Mouse (Mus musculus) lung, embryonic 16.5 days (tissue): ENCODE results near the gene Dap. TPM values are rescaled to one million over a fixed set of nuclear protein-coding genes. Genes with fewer than 3 reads are reported as not detected.

Source experiments
- ATAC-seq: fragments of 200-750 bp; cut with Nextera tagmentation; 2 replicates; pipeline ENCODE4 v1.8.0; 2017; ENCODE audit warnings: low read depth, mild to moderate bottlenecking, moderate library complexity
- H3K27ac ChIP-seq: fragments of 300-500 bp; sonication (generic); 2 replicates; pipeline ENCODE4 v1.5.1; 2014; ENCODE audit warnings: mild to moderate bottlenecking, control low read depth, low read length
- H3K27me3 ChIP-seq: fragments of 300-500 bp; sonication (generic); 2 replicates; pipeline ENCODE4 v1.6.1; 2014; ENCODE audit warnings: low read depth, low read length, mixed read lengths; ENCODE audit not compliant: control insufficient read depth, insufficient read depth
- H3K36me3 ChIP-seq: fragments of 300-500 bp; sonication (generic); 2 replicates; pipeline ENCODE4 v1.6.1; 2014; ENCODE audit warnings: low read length; ENCODE audit not compliant: control insufficient read depth, insufficient read depth
- H3K4me1 ChIP-seq: fragments of 300-500 bp; sonication (generic); replicated peaks from 2 replicates; pipeline ENCODE4 v1.6.1; 2014; ENCODE audit warnings: low read length, mixed read lengths; ENCODE audit not compliant: control insufficient read depth, insufficient read depth
- H3K4me2 ChIP-seq: fragments of 300-500 bp; sonication (generic); 2 replicates; pipeline ENCODE4 v1.6.1; 2014; ENCODE audit warnings: low read depth, low read length, control low read depth
- H3K4me3 ChIP-seq: fragments of 300-500 bp; sonication (generic); 2 replicates; pipeline ENCODE4 v1.5.1; 2014; ENCODE audit warnings: mild to moderate bottlenecking, low read length, control low read depth
- H3K9ac ChIP-seq: fragments of 300-500 bp; sonication (generic); 2 replicates; pipeline ENCODE4 v1.6.1; 2014; ENCODE audit warnings: low read length, control low read depth
- H3K9me3 ChIP-seq: fragments of 300-500 bp; sonication (generic); 2 replicates; pipeline ENCODE4 v1.6.1; 2016; ENCODE audit warnings: low read length; ENCODE audit not compliant: control insufficient read depth
- WGBS: fragments of 180-500 bp; shearing (Covaris S2); extraction: QIAGEN DNeasy Blood & Tissue Kit; methylation state at CpG from one replicate; pipeline ENCODE4 v1.1.7; 2014; 5-methylcytosine and 5-hydroxymethylcytosine counted together
- polyA plus RNA-seq: library from polyadenylated mRNA; unstranded; fragments of >200 nt; fragmentation: Nextera tagmentation; extraction: Ambion mirVana; gene quantifications from 2 replicates; pipeline ENCODE4 v1.2.1, GENCODE M21; 2015

The Dap gene
- polyA plus RNA-seq, 1 experiment from 2014 or later: 93.4 TPM

DNA sequence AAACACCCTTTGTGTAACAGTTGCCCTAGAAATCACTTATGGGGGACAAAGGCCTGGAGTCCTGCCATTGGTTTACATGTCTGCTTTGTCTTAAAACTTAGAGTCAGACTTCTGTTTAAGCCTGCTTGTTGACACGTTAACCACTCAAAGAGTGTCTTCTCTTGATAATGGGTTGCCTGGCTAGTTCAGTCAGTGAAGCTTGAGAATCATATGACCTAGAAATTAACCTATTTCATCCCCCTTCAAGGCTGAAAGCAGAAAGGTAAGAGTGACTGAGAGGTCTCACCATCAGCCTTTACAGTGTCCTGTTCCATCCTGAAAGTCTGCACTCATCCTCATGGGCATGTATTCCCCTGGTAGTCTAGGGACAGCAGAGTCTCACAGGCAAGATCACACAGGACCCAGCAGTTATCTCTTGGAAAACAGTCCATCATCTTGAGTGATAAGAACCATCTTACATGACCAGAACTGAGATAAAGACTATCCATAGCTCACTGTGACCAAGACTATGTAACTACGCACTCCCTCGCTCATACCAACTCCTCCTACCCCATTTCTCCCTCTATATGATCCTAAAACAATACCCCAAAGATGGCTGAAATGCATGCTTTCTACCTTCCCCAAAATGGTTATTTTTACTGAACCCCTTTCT is 10.4 kb upstream of the Dap start:
- Histone ChIP-seq H3K4me2 (no peak overlapping the region), H3K27ac (no peak overlapping the region), H3K4me1 (peaks cover 8% of the 10 kb centered on the region; the same call in 1 of the 2 replicates), H3K9me3 (no peaks in the 10 kb centered on the region), H3K36me3 (no peaks in the 10 kb centered on the region), H3K9ac (no peak overlapping the region), H3K27me3 (no peaks in the 10 kb centered on the region), H3K4me3 (no peak overlapping the region)
- no peak for ATAC-seq
- WGBS: 87% methylated on average over 3 of the region's 3 CpGs

DNA sequence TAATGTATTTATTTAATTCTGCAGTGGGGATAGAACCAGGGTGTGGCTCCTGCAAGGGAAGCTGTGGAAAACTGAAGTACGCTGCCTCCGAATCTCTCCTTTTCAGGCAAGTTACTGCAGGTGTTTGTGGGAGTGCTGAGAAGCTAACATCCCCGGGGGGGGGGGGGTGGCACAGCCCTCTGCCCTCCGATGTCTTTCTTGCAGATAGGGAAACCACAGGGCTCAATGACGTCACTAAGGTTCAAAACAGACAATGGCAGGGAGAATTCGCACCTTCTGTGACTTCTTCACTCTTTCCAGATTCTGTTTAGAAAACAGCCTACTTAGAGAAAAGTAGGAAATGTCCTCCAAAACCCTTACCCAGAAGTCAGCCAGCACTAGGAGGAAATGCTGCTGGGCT is 1.9 kb upstream of the Dap start:
- H3K9ac ChIP-seq: no peak overlapping the region
- 77% methylated on average over 6 of the region's 6 CpGs for WGBS
- no peaks in the 10 kb centered on the region for H3K9me3 ChIP-seq
- no peaks in the 10 kb centered on the region for H3K27me3 ChIP-seq
- no peak overlapping the region for H3K27ac ChIP-seq
- no peaks in the 10 kb centered on the region for H3K36me3 ChIP-seq
- peaks cover 6% of the 10 kb centered on the region for H3K4me1 ChIP-seq
- no peak overlapping the region for H3K4me2 ChIP-seq
- H3K4me3 ChIP-seq: no peak overlapping the region
- no peak for ATAC-seq

DNA sequence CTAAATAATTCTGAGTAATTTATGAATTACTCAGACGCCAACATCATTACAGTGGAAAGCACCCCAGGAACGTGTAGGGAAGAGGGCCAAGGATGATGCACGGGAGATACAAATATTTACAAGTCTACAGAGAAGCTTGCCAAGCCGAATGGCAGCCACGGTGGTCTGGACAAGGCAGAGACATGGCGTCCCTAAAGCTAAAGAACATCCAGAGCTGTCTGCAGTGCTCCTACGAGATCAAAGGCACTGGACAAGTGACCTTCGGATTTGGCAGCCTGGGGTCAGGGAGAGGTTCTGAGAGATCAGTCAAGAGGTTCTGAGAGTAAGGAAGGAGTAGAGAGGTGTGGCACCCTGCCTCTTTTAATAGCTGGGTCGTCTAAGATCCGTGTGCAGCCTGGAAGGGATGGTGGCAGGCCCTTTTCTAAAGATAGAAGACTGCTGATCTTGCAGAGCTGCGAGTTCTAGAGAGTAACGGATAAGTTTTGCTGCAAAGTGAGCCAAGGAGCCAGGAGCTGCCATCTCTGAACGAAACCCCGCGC is 449 bp upstream of the Dap start:
- H3K9me3 ChIP-seq: no peaks in the 10 kb centered on the region
- peaks cover 6% of the 10 kb centered on the region for H3K4me1 ChIP-seq
- ATAC-seq: peak; percentile 13
- peak overlapping the region; percentile 70 for H3K4me3 ChIP-seq
- peak overlapping the region; percentile 65 for H3K9ac ChIP-seq
- H3K4me2 ChIP-seq: peak overlapping the region; percentile 64
- no peaks in the 10 kb centered on the region for H3K36me3 ChIP-seq
- WGBS: 24% methylated on average over 15 of the region's 15 CpGs
- no peaks in the 10 kb centered on the region for H3K27me3 ChIP-seq
- peak overlapping the region; percentile 36; the same call in 1 of the 2 replicates for H3K27ac ChIP-seq

DNA sequence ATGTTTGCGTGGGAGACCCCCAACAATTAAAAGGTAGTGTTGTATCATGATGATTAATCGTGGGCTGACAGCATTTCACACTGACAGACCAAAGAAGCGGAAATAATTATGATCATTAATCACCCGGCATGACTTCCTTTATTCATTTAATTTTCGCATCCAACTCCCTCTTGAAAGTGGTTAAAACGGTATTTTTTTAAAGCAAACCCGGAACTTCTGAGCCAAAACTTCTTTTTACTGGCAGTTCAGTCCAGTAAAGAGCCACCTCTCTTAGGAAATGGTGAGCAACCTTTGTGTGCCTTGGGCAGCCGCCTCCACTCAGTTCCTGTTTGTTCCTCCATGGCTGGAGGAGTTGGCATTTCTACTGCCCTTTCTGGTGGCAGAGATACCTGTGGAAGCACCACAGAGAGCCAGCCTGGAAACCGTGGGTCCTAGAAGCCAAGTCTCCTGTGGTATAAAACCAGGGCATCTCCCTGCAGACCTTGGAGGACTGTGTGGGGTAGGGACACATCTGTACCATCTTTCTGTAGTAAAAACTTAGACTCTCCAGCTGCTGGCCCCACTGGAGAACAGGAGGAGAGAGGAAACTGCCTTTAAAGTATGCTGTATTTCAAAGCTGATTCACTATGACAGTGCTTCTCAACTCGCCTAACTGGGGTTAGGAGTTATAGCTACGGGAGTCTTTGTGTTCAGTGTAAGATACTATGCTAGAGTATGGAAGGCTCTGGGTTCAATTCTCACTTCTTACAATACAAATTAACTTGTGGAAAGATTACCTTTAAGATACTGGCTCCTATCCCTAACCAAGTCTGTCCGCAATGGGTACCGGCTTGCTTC is 910 bp downstream of the Dap start:
- 24% methylated on average over 13 of the region's 13 CpGs for WGBS
- Histone ChIP-seq H3K9ac (peak overlapping the region; percentile 86), H3K27me3 (no peaks in the 10 kb centered on the region), H3K36me3 (no peaks in the 10 kb centered on the region), H3K4me3 (peak overlapping the region; percentile 70), H3K4me1 (peaks cover 6% of the 10 kb centered on the region), H3K27ac (peak overlapping the region; percentile 76), H3K4me2 (peak overlapping the region; percentile 58), H3K9me3 (no peaks in the 10 kb centered on the region)
- no peak for ATAC-seq

DNA sequence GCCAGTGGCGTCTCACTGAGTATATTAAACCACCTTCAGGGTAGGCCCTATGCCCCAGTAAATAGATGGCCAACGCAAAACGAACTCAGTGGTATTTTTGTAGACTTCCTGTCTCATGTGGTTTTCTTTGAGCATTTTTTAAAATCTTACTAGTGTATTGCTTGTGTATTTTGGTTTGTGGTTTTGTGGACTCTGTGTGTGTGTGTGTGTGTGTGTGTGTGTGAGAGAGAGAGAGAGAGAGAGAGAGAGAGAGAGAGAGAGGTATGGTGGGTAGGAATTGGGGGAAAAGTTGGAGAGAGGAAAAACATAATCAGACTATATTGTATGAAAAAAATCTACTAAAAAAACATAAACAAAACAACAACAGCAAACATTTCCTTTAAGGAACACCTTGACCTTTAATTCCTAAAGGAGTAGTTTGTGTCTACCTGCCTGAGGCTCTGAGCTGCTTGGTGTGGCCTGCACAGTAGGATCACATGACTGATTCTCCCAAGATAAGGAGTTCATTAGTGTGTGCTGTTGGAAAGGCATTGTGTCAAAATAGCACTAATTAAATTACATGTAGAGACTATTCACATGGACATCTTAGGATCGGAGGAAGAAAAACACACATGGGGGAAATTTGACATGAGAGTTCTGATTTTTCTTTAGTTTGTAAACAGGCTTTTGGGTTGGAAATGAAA is 1.7 kb downstream of the Dap start:
- no peaks in the 10 kb centered on the region for H3K36me3 ChIP-seq
- H3K9me3 ChIP-seq: no peaks in the 10 kb centered on the region
- H3K4me3 ChIP-seq: peak overlapping the region; percentile 70
- peaks cover 6% of the 10 kb centered on the region for H3K4me1 ChIP-seq
- no peak for ATAC-seq
- WGBS: 72% methylated on average over 4 of the region's 4 CpGs
- H3K9ac ChIP-seq: no peak overlapping the region
- H3K4me2 ChIP-seq: peak overlapping the region; percentile 58
- H3K27ac ChIP-seq: no peak overlapping the region
- H3K27me3 ChIP-seq: no peaks in the 10 kb centered on the region

DNA sequence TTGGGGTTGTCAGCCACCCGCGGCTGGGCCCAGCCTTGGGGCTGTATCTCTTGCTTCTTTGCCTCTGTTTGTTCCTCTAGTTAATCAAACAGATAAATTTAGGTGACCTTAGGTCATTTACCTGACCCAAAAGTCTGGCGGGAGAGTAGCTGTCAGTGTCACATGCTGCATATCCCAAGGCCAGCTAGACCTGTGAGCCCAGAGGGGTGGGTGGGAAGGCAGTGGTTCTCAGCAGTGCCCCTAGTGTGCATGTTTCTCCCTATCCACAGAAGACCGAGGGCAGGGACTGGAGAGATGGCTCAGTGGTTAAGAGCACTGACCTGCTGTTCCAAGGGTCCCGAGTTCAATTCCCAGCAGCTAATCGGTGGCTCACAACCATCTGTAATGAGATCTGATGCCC is 2.4 kb downstream of the Dap start:
- WGBS: 54% methylated on average over 6 of the region's 6 CpGs
- H3K27me3 ChIP-seq: no peaks in the 10 kb centered on the region
- no peak overlapping the region for H3K9ac ChIP-seq
- H3K4me2 ChIP-seq: no peak overlapping the region
- no peaks in the 10 kb centered on the region for H3K36me3 ChIP-seq
- H3K4me1 ChIP-seq: peaks cover 6% of the 10 kb centered on the region
- H3K4me3 ChIP-seq: no peak overlapping the region
- H3K27ac ChIP-seq: no peak overlapping the region
- H3K9me3 ChIP-seq: no peaks in the 10 kb centered on the region
- ATAC-seq: no peak

DNA sequence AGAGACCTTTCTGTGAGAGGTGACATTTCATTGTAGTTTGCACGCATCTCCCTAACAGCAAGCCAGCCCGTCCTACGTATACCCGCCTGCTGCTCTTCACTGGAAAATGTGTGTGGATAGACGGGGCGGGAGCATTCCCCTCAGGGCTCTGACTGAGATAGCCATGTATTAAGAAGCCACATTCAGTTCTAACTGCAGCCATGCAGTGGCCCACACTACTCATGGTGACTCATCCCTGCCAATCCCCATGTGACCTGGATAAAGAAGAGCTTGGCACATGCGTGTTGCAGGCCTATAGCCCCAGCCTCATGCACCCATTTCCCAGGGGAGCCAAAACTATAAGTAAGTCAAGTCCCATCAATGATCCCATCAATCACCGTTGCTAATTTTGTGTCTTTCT is 3.7 kb downstream of the Dap start:
- no peak for ATAC-seq
- WGBS: 92% methylated on average over 8 of the region's 8 CpGs
- no peaks in the 10 kb centered on the region for H3K36me3 ChIP-seq

DNA sequence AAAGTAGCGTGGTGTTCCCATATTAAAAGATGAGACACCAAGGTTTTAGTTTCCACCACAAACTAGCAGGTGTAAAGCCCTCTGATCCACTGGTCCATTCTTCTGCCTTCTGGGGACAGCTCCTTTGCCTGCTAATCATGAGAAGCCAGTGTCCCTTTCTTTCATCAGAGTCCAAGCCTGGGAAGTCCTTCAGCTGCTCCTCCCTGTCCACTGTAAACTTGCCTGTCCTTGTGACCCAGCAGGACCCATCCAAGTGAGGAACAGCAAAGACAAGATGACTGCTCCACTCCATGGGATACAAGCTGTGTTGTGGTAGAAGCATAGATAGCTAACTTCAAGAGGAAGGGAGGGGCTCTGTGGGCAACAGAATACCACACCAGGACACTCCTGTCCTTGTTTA is 8.9 kb downstream of the Dap start:
- Histone ChIP-seq H3K4me1 (no peaks in the 10 kb centered on the region), H3K27ac (no peak overlapping the region), H3K9ac (no peak overlapping the region), H3K27me3 (no peaks in the 10 kb centered on the region), H3K36me3 (peaks cover 6% of the 10 kb centered on the region; the same call in 1 of the 2 replicates), H3K4me3 (no peak overlapping the region), H3K4me2 (no peak overlapping the region), H3K9me3 (no peaks in the 10 kb centered on the region)
- ATAC-seq: no peak
- 100% methylated on average over 1 of the region's 1 CpGs for WGBS

More for the DNA sequence above, 3.7 kb downstream of the Dap start:
- Histone ChIP-seq H3K4me1 (peaks cover 6% of the 10 kb centered on the region), H3K9ac (no peak overlapping the region), H3K27me3 (no peaks in the 10 kb centered on the region), H3K9me3 (no peaks in the 10 kb centered on the region), H3K27ac (no peak overlapping the region), H3K4me3 (no peak overlapping the region), H3K4me2 (no peak overlapping the region)
